Mouse (Mus musculus) mesoderm, embryonic 11.5 days (tissue): Measurements from ENCODE around the gene Nppa.

ENCODE experiments used
- DNase-seq: peaks from one replicate; pipeline ENCODE4 v3.0.0-alpha.2; 2012; ENCODE audit warnings: low read depth, low spot score

The Nppa gene

GRCm38 (mm10) chr4:148051046-148051776, 50.7 kb downstream of the Nppa start:
- no peak for DNase-seq
